Mouse (Mus musculus) A20 (cell line): ENCODE measurements at regions not wholly inside any gene's neighbourhood (a gene's known extent, or its start where the extent isn't known, plus 50 kb on each side); places are given as distances from the start of the nearest gene placed in this dataset.

Source experiments
- DNase-seq: peaks from one replicate; pipeline ENCODE4 v3.0.0-alpha.2; 2011; ENCODE audit warnings: low read depth, low spot score

DNA sequence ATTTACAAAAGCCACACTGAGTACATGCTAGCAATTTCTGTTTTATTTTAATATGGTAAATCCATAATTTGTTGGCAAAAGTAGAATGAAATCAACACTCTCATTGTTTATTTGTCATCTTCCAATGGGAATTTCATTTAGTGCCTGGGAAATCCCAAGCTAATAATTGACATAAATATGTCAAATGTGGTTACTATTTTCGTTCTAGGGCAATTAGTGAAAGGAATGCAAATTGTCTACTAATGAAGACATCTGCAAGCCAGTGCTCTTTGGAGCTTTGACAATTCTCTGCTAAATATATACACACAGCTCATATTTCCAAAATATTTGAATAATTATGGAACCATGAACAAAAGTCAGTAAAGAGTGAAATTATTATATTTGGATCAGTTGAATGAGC, 134.8 kb upstream of the 4933436I01Rik start:
- no peak for DNase-seq

DNA sequence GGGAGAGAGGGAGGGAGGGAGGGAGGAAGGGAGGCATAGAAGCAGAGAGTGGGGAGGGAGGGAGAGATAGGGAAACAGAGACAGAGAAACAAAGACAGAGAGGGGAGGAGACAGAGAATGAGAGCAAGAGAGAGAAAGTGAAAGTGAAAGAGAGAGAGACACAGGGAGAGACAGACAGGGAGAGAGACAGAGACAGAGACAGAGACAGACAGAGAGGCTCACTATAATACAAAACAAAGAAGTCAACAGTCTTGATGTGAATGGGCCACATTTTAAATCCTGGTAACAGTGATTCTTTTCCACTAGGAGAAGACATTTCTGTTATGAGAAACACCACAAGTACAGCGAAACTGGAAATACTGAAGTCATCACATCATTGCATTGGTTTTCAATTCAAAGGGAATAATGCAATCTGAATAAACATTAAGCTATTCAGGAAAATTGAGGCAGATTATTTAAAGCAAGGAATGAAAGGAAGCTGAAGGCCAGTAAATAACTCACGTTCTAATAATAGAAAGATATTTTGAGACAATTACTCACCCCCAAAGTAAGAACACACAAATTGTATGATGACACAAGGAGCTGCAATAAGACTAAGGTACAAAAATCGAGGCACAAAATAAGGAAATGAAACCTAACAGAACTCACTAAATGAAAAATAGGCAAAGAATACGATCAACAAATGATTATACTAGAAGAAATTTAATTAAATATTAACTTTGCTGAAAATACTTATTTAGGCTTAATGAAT, 122.9 kb upstream of the 4933436I01Rik start:
- peak; percentile 65 for DNase-seq
